Mouse (Mus musculus) CD4-positive, CD25-positive, alpha-beta regulatory T cell, adult 4 months (primary cell): Measurements from ENCODE around the gene Car12. TPM values are rescaled to one million over a fixed set of nuclear protein-coding genes. Genes with fewer than 3 reads are reported as not detected.

Source experiments
- ATAC-seq: one replicate; pipeline ENCODE4 v1.8.0; 2017
- polyA plus RNA-seq, 2 experiments: library from polyadenylated mRNA; unstranded; fragments of 100-300 nt; shearing (Covaris generic); gene quantifications; one replicate each; pipeline ENCODE4 v1.2.1; 2017

Gene Car12
- 10 to 100 TPM in 1 of 2 experiments, 1 to 10 TPM in 1; 7.5 to 11.4 TPM for polyA plus RNA-seq

GRCm38 (mm10) chr9:66713135-66714021, at the start of gene Car12:
TSS of gene Car12 (plus strand) at chr9:66713686.
- ATAC-seq = peak; percentile 85

DNA sequence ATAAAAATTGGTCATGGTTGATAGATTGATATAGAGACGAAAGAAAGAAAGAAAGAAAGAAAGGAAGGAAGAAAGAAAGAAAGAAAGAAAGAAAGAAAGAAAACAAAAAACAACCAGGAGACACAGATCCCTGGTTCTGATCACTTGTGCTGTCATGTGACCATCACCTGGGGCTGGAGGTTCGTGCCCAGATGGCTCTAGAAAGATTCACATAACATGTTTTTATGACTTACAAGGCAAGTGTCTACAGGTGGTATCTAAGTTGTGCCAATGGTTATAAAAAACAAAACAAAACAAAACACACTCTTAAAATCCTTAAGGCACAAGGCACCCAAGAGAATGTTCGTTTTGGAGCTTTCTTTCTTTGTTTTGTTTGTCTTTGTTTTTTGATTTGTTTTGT, 49.7 kb upstream of the Car12 start:
- ATAC-seq = no peak

- ATAC-seq = no peak
Observed at GRCm38 (mm10) chr9:66664561-66664960, 48.9 kb upstream of the Car12 start.

DNA sequence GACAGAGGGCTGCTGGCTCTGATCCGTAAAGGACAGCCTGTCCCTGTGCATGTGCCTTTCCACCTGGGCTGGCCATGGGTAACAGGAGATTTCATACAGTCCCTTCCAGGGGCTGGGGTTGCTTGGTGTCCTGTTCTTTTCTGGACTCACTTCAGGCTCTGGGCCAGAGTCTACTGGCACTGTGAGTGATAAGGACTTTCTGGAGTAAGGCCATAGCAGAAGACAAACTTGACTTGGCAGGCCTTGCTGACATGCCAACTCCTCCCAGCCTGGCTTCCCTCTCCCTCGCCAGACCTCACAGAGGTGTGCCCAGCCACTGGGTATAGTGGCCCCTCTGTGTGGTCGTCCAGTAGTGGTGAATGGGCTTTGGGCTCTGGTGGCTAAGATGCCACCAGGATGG, 47.3 kb upstream of the Car12 start:
- ATAC-seq = no peak

DNA sequence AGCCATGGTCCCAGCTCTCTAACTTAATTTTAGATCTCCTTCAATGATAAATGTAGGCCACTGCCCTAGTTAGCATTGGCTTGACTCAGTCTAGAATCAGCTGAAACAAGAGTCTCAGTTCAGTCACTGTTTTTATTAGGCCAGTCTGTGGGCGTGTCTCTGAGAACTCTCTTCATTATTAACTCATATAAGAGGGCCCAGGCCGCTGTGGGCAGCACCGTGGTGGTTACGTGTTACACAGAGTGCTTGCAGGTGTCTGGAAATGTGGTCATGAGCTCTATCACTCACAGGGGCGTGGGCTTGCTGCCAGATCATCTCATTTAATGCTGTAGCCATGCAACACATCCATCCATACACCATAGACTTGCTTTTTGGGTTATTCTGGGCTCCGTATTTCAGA, 46.4 kb upstream of the Car12 start:
- no peak for ATAC-seq

DNA sequence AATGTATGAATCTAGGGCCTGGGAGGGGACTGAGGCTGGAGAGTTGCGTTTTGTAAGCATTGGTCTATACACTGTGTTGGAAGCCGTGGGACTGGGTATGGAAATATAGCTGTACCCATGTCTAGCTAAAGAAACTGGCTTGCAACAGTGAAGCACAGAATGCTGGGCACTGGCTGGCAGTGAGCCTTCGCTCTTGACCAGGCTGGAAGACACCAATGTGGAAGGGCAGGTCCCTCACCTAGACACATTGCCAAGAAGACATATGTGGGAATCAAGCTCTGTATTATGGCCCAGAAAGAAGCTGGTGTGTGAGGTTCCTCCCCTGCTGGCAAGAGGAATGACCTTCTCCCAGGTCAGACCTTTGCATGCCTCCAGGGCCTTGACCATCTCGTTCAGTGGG, 45.6 kb upstream of the Car12 start:
- ATAC-seq = no peak

GRCm38 (mm10) chr9:66669561-66670078, 43.9 kb upstream of the Car12 start:
- ATAC-seq = no peak

DNA sequence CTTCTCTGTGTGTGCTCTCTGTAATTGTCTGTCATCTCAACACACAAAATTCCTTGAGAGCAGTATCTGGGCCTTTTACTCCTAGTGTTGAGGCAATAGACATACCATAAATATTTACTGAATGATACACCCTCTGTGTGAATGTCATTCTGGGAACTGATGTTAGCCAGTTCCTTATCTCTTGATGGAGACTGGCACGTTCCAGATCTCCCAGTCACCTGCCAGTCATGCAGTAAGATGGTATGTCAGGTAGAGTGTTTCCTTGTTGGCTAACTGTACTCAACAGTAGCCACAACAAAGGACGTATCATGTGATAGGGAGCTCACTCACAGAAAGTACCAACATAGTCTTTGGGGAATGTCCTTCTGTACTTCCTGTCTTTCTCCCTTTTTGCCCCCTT, 39.7 kb upstream of the Car12 start:
- ATAC-seq = no peak

- no peak for ATAC-seq
Observed at GRCm38 (mm10) chr9:66675566-66675965, 37.9 kb upstream of the Car12 start.

DNA sequence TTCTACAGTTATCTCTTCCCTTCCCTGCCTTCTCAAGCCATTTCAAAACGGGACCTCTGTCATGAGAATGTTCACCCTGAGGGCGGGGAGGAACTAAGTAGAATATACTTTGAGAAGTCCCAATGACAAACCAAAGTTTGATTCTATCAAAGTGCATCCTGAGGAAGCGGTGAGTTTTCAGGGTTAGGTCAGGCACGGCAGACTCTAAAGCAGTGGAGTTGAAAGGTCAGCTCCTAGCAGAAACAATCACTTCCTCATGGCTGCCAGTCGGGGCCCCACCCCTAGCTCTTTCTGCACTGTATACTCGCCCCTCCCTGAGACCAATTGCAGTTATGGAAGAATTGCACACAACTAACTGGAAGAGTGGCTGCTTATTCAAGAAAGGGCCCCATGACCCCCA, 33.4 kb upstream of the Car12 start:
- peak; percentile 89 for ATAC-seq

GRCm38 (mm10) chr9:66682822-66683221, 30.7 kb upstream of the Car12 start:
- ATAC-seq = no peak

DNA sequence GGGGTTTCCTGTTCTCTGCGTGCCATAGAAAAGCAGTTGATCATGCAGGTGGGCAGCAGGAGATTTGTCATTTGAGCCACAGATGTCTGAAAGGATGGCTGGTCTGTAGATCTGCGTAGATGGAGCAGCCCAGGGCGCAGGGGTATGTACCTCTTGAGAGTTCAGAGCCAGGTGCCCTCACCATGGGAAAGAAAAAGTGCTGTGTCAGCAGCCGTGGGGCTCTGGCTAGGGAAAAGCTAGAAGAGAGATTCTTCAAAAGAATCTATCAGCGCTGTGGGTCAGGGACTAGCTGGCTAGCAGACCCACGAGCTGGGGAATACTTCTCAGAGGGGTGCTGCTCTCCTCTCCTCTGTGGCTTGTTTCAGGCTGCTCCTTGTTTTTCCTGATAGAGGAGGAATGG, 27.8 kb upstream of the Car12 start:
- ATAC-seq = no peak

- ATAC-seq = no peak
Observed at GRCm38 (mm10) chr9:66687713-66688112, 25.8 kb upstream of the Car12 start.

DNA sequence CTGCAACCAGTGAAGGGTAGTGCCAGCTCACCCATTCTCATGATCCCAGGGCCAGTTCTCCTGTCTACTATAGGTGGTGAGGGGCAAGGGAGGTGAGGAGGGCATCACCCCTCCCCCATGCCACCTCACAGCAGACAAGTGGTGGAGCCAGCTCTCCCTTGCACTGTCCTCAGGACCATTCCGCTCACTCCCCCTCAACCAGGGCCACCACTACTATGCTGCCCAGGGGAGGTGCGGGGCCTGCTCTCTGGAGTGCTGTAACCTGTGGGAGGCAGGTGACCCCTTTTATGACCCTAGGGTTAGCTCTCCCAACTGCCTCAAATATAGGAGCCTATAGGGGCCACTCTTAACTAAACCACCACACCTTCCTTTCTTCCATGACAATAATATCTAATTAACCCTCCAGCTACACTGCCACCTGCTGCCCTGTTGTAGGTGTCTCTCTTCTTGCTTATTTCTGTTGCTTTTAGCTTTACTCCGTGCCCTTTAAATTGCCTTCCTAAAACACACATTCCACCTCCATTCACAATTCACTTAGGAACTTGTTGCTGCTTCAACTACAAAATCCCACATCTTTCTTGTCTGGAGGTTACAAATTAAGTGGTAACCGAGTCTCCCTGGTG, 21.7 kb upstream of the Car12 start:
- ATAC-seq = no peak

DNA sequence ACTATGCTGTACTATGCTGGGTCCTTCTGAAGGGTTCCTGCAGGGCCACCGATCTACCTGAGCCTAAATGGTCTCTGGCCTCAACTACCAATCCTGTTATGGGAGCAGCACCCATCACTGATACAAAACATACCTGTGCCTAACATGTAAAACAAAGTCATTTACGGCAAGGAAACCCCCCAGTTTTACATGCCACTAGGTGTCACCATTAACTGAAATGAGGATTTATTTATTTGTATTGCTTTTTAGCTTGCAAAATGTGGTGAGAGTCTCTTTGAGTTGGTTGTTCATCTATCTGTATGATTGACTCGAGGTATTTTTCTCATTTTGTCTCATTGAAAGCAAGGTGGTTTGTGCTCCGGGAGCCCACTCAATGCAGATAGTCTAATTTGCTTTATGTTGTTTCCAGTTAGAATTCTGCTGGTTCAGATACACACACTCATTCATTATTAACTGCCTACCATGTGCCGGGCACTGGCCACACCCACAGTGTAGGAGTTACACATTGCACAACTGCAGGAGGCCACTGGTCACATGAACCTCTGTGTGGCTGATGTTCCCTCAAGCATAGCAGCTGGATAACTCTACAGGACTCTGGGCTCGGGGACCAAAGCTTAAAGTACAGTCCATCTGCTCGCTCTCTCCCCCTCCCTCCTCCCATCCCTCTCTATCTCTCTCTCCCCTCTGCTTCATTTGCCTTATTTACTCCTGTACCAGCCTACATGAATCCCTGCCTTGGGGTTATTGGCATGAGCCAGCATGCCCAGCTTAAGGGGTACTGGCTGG, 15.9 kb upstream of the Car12 start:
- ATAC-seq = no peak

GRCm38 (mm10) chr9:66699748-66700147, 13.7 kb upstream of the Car12 start:
- ATAC-seq = no peak

GRCm38 (mm10) chr9:66703002-66703401, 10.5 kb upstream of the Car12 start:
- no peak for ATAC-seq

- ATAC-seq = peak; percentile 66
Observed at GRCm38 (mm10) chr9:66705354-66705753, 8.1 kb upstream of the Car12 start.

GRCm38 (mm10) chr9:66705766-66706165, 7.7 kb upstream of the Car12 start:
- peak; percentile 92 for ATAC-seq

DNA sequence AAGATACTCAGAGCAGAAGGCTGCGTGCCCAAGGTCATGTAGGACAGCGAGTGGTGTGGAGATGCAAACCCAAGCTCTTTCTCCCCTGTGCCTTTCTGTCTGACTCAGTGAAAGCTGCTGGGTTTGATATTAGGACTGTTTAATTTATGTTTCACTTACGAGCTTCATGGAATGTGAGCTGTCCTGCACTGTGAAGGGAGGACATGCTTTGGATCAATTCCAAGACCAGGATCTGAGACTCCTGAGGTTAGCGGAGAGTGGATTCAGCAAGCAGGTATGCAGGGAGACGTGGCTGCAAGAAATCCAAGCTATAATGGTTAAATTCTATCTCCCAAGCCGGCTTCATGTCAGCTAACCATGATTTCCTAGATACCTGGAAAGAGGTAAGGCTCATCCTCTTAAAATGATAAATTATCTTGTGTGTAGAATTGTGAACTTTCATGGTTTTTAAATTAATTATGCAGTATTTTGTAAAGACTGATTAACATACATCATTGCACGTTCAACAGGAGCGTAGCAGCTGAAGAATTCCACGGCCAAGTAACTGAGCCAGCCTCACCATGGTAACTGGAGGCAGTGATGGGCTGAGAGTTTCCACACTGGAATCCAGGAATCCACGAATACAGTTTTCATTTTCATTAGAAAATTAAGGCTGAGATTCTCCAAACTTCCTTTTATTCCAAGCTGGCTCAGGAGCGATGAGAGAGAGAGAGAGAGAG, 5.3 kb upstream of the Car12 start:
- no peak for ATAC-seq

DNA sequence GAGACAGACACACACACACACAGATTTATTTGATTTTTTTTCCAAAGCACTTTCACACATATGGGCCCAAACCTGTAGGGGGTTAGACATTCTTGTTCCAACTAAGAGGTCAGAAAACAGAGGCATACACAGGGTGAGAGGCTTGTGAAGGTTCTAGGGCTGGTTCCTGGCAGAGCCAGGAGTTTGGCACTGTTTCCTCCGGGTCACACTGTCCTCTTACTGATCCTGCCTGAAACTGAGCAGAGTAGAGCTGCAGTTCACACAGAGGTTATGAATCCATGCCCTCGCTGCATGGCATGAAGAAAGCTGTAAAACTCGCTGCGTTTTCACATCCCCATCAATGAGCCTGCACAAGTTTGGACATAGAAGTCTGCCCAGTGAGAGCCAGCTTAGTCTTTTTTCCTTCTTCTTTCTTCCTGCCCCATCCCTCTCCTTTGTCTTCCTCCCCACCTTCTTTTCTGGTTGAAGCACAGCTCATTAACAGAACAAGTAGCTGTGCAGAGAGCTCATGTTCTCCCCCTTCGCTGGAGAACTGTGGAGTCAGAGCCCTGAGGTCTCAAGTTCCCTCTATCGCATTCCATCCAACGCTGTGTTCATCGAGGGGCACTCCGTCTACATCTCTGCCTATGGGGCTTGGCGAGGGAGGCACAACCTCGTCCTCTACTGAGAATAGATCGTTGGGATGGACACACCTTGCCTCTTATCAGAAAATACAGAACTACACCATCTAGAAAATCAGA, 4.5 kb upstream of the Car12 start:
- no peak for ATAC-seq

DNA sequence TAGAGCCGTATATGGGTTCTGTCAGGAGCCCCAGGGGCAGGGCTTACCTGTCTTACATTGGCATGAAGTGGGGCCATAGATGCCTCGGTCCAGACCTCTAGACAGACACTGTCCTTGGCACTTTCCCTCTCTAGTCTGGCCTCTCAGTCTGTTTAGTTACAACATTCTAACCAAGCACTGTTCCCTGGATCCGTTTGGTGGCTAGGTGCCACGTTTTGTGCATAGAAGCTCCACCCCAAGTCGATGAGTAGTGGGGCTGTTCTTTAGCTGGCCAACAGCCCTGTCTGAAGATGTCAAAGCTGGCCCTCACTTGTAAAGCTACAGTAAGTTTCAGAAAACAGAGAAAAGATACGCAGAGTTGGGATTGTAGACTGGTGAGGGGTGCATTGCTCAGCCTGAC, 2.9 kb upstream of the Car12 start:
- ATAC-seq = no peak
